Mouse (Mus musculus) layer of hippocampus, adult 9-11 months (tissue): ENCODE data around the gene Rapgef4.
"Not testable (repeated sequence)": the region's sequence is repeated elsewhere in the genome, so short reads cannot be mapped to it uniquely, and the experiment has no call there.

Experiments used
- DNase-seq: peaks from one replicate; pipeline ENCODE4 v3.0.0; 2022

The Rapgef4 gene

GRCm38 (mm10) chr2:72125786-72126185 lies 144.7 kb downstream of the Rapgef4 start:
- DNase-seq, result no peak

GRCm38 (mm10) chr2:72126411-72126810 lies 145.4 kb downstream of the Rapgef4 start:
- DNase-seq, result no peak

- no peak for DNase-seq
Observed at GRCm38 (mm10) chr2:72129612-72130311, 148.7 kb downstream of the Rapgef4 start.

GRCm38 (mm10) chr2:72132222-72132621 lies 151.2 kb downstream of the Rapgef4 start:
- no peak for DNase-seq

- DNase-seq, result peak; percentile 49
Observed at GRCm38 (mm10) chr2:72136045-72136444, 155.0 kb downstream of the Rapgef4 start.

- DNase-seq, result no peak
Observed at GRCm38 (mm10) chr2:72136486-72137264, 155.6 kb downstream of the Rapgef4 start.

GRCm38 (mm10) chr2:72139863-72140845 lies 159.1 kb downstream of the Rapgef4 start:
- peak; percentile 15 for DNase-seq

- no peak for DNase-seq
Observed at GRCm38 (mm10) chr2:72141091-72141490, 160.1 kb downstream of the Rapgef4 start.

- DNase-seq, result not testable (repeated sequence)
Observed at GRCm38 (mm10) chr2:72141732-72142131, 160.7 kb downstream of the Rapgef4 start.

- no peak for DNase-seq
Observed at GRCm38 (mm10) chr2:72143413-72143812, 162.4 kb downstream of the Rapgef4 start.

GRCm38 (mm10) chr2:72144576-72145200 lies 163.6 kb downstream of the Rapgef4 start:
- DNase-seq, result no peak

- DNase-seq, result no peak
Observed at GRCm38 (mm10) chr2:72145281-72145875, 164.3 kb downstream of the Rapgef4 start.

GRCm38 (mm10) chr2:72146061-72146460 lies 165.0 kb downstream of the Rapgef4 start:
- no peak for DNase-seq

GRCm38 (mm10) chr2:72147246-72147645 lies 166.2 kb downstream of the Rapgef4 start:
- DNase-seq, result no peak

- DNase-seq, result no peak
Observed at GRCm38 (mm10) chr2:72147695-72148094, 166.7 kb downstream of the Rapgef4 start.

- DNase-seq, result no peak
Observed at GRCm38 (mm10) chr2:72148647-72149046, 167.6 kb downstream of the Rapgef4 start.

- no peak for DNase-seq
Observed at GRCm38 (mm10) chr2:72149059-72149458, 168.0 kb downstream of the Rapgef4 start.

- no peak for DNase-seq
Observed at GRCm38 (mm10) chr2:72151792-72152554, 170.9 kb downstream of the Rapgef4 start.

GRCm38 (mm10) chr2:72152746-72153145 lies 171.7 kb downstream of the Rapgef4 start:
- DNase-seq, result no peak

- no peak for DNase-seq
Observed at GRCm38 (mm10) chr2:72153851-72154250, 172.8 kb downstream of the Rapgef4 start.

GRCm38 (mm10) chr2:72155102-72155773 lies 174.2 kb downstream of the Rapgef4 start:
- no peak for DNase-seq
